Mouse (Mus musculus) bone marrow macrophage, adult 2 months (primary cell): ENCODE results near the gene Adcy3.
A peak's percentile ranks its signal among the peaks of the same experiment; 100 is the strongest.

ENCODE experiments used
- CTCF ChIP-seq: IDR thresholded peaks from 2 replicates; pipeline ENCODE4 v1.5.1; 2012; ENCODE audit warnings: low read depth, mild to moderate bottlenecking, low read length, moderate library complexity
- POLR2A ChIP-seq: IDR thresholded peaks from 2 replicates; pipeline ENCODE4 v1.6.1; 2012; ENCODE audit warnings: mild to moderate bottlenecking, low read depth, low read length, borderline replicate concordance

- TF ChIP-seq CTCF = peak; percentile 43; the same call in 1 of the 2 replicates
- no peak for TF ChIP-seq POLR2A
Observed at GRCm38 (mm10) chr12:4208405-4209133, 75.7 kb downstream of the Adcy3 start.
